Mouse (Mus musculus) hindbrain, embryonic 11.5 days (tissue): ENCODE data around the gene Gm12790. TPM values are rescaled to one million over a fixed set of nuclear protein-coding genes. Genes with fewer than 3 reads are reported as not detected.
"Not testable (repeated sequence)": the region's sequence is repeated elsewhere in the genome, so short reads cannot be mapped to it uniquely, and the experiment has no call there.

Source experiments
- ATAC-seq: fragments of 200-750 bp; cut with Nextera tagmentation; 2 replicates; pipeline ENCODE4 v1.8.0; 2017; ENCODE audit warnings: mild to moderate bottlenecking, moderate TSS enrichment, moderate library complexity; ENCODE audit not compliant: low FRiP score
- DNase-seq: peaks from one replicate; pipeline ENCODE4 v3.0.0-alpha.2; 2015; ENCODE audit warnings: low spot score
- H3K27ac ChIP-seq: fragments of 300-500 bp; sonication (generic); 2 replicates; pipeline ENCODE4 v1.5.1; 2014; ENCODE audit warnings: mild to moderate bottlenecking, low read depth, low read length
- H3K27me3 ChIP-seq: fragments of 300-500 bp; sonication (generic); 2 replicates; pipeline ENCODE4 v1.6.1; 2014; ENCODE audit warnings: mild to moderate bottlenecking, low read length, moderate library complexity, mixed read lengths; ENCODE audit not compliant: control insufficient read depth, insufficient read depth
- H3K36me3 ChIP-seq: fragments of 300-500 bp; sonication (generic); 2 replicates; pipeline ENCODE4 v1.6.1; 2014; ENCODE audit warnings: mild to moderate bottlenecking, low read length, moderate library complexity, mixed read lengths; ENCODE audit not compliant: control insufficient read depth, insufficient read depth
- H3K4me1 ChIP-seq: fragments of 300-500 bp; sonication (generic); replicated peaks from 2 replicates; pipeline ENCODE4 v1.6.1; 2014; ENCODE audit warnings: low read length, mixed read lengths; ENCODE audit not compliant: control insufficient read depth, insufficient read depth
- H3K4me2 ChIP-seq: fragments of 300-500 bp; sonication (generic); replicated peaks from 2 replicates; pipeline ENCODE4 v1.6.1; 2014; ENCODE audit warnings: mild to moderate bottlenecking, low read depth, low read length
- H3K4me3 ChIP-seq: fragments of 300-500 bp; sonication (generic); 2 replicates; pipeline ENCODE4 v1.5.1; 2014; ENCODE audit warnings: low read depth, low read length
- H3K9ac ChIP-seq: fragments of 300-500 bp; sonication (generic); 2 replicates; pipeline ENCODE4 v1.6.1; 2014; ENCODE audit warnings: low read depth, low read length
- H3K9me3 ChIP-seq: fragments of 300-500 bp; sonication (generic); 2 replicates; pipeline ENCODE4 v1.6.1; 2016; ENCODE audit warnings: low read length; ENCODE audit not compliant: control insufficient read depth
- WGBS: fragments of 180-500 bp; shearing (Covaris S2); extraction: QIAGEN DNeasy Blood & Tissue Kit; methylation state at CpG from one replicate; pipeline ENCODE4 v1.1.7; 2014; 5-methylcytosine and 5-hydroxymethylcytosine counted together
- polyA plus RNA-seq: library from polyadenylated mRNA; unstranded; fragments of >200 nt; fragmentation: Nextera tagmentation; extraction: Ambion mirVana; gene quantifications from 2 replicates; pipeline ENCODE4 v1.2.1, GENCODE M21; 2014

Gene Gm12790
- not detected in 2 replicates for polyA plus RNA-seq

- not testable (repeated sequence) for H3K4me2 ChIP-seq, H3K27ac ChIP-seq, ATAC-seq, H3K36me3 ChIP-seq, H3K4me1 ChIP-seq, H3K9me3 ChIP-seq, H3K4me3 ChIP-seq, DNase-seq, H3K9ac ChIP-seq, H3K27me3 ChIP-seq
- WGBS = 100% methylated on average over 1 of the region's 5 CpGs
Measured at GRCm38 (mm10) chr4:101980949-101981348, at the start of gene Gm12790. Gene Gm12790, minus strand, starts transcription at chr4:101981049.

DNA sequence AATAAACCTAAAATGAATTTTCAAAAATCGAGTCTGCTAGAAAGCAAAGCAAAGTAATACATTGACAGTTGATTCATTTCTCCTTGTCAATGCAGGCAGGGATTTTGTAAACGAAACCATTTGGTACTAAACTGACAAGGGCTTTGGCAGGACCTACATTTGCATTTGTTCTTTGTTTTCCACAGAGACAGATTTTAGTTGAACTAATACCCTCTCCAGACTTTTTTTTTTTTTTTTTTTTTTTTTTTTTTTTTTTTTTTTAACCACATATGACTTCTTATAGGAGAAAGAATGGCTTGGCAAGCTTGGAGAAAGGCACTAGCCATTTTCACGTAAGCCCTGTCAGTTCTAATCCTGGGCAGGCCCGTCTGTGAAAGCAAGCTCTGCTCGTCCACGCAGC is 45.8 kb upstream of the Gm12790 start:
- H3K27me3 ChIP-seq = no peaks in the 10 kb centered on the region
- no peak overlapping the region for H3K27ac ChIP-seq
- no peak overlapping the region for H3K4me3 ChIP-seq
- no peaks in the 10 kb centered on the region for H3K36me3 ChIP-seq
- no peak for DNase-seq
- no peak for ATAC-seq
- no peaks in the 10 kb centered on the region for H3K9me3 ChIP-seq
- no peak overlapping the region for H3K9ac ChIP-seq
- no peak overlapping the region for H3K4me2 ChIP-seq
- WGBS = 88% methylated on average over 6 of the region's 6 CpGs
- H3K4me1 ChIP-seq = no peaks in the 10 kb centered on the region

DNA sequence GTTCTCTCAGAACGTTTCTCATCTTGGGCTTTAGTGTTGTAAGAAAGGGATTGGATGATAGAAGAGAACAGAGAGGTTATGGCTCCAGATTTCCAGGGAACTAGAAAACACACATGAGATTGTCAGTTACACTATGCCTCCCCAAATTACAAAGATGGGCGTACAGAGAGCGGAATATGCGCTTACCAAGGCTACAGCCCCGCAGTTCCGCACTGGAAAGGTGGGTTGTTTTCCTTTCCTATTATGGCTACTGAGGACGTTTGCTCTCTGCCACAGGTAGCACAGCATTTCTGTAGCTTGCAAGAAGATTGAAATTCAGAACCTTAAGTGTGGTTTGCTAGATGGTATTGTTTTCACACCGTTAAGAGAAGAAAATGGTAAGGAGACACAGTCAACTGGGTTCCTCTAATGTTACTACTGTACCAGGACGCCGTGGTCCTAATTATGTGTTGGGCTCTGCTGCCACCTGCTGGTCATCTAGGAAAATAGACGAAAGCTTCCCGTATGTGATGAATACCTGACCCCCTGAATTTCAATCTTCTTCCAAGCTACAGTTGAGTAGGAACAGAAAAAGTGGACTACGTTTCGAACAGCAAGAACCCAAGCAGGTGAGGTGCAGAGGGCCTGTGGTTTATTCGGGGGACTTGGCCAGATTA is 17.5 kb upstream of the Gm12790 start:
- Histone ChIP-seq H3K4me3 (no peak overlapping the region), H3K27ac (no peak overlapping the region), H3K27me3 (no peaks in the 10 kb centered on the region), H3K9me3 (no peaks in the 10 kb centered on the region), H3K36me3 (no peaks in the 10 kb centered on the region), H3K4me1 (no peaks in the 10 kb centered on the region), H3K4me2 (no peak overlapping the region), H3K9ac (no peak overlapping the region)
- WGBS = 43% methylated on average over 15 of the region's 15 CpGs
- ATAC-seq (peak; percentile 71), DNase-seq (peak; percentile 85)

- no peaks in the 10 kb centered on the region for H3K9me3 ChIP-seq
- H3K27me3 ChIP-seq = no peaks in the 10 kb centered on the region
- WGBS = 93% methylated on average over 5 of the region's 5 CpGs
- H3K4me3 ChIP-seq = no peak overlapping the region
- DNase-seq (no peak), ATAC-seq (no peak)
- H3K4me1 ChIP-seq = no peaks in the 10 kb centered on the region
- H3K4me2 ChIP-seq = no peak overlapping the region
- H3K36me3 ChIP-seq = no peaks in the 10 kb centered on the region
- H3K9ac ChIP-seq = no peak overlapping the region
- no peak overlapping the region for H3K27ac ChIP-seq
Measured at GRCm38 (mm10) chr4:101997426-101997825, 16.6 kb upstream of the Gm12790 start.

GRCm38 (mm10) chr4:101986326-101986725 is 5.5 kb upstream of the Gm12790 start, which contains the start of gene Gm12789:
Gene Gm12789, plus strand, starts transcription at chr4:101986626.
- H3K36me3 ChIP-seq, DNase-seq, H3K4me2 ChIP-seq, H3K27me3 ChIP-seq, ATAC-seq, H3K27ac ChIP-seq, H3K4me1 ChIP-seq, H3K9ac ChIP-seq, H3K4me3 ChIP-seq, H3K9me3 ChIP-seq: not testable (repeated sequence)
- WGBS = 91% methylated on average over 2 of the region's 2 CpGs

- Histone ChIP-seq H3K27me3 (no peaks in the 10 kb centered on the region), H3K4me3 (no peak overlapping the region), H3K9ac (no peak overlapping the region), H3K27ac (no peak overlapping the region), H3K9me3 (no peaks in the 10 kb centered on the region), H3K36me3 (no peaks in the 10 kb centered on the region), H3K4me2 (no peak overlapping the region), H3K4me1 (no peaks in the 10 kb centered on the region)
- 92% methylated on average over 5 of the region's 5 CpGs for WGBS
- ATAC-seq (no peak), DNase-seq (no peak)
Measured at GRCm38 (mm10) chr4:101985678-101986077, 4.8 kb upstream of the Gm12790 start.

DNA sequence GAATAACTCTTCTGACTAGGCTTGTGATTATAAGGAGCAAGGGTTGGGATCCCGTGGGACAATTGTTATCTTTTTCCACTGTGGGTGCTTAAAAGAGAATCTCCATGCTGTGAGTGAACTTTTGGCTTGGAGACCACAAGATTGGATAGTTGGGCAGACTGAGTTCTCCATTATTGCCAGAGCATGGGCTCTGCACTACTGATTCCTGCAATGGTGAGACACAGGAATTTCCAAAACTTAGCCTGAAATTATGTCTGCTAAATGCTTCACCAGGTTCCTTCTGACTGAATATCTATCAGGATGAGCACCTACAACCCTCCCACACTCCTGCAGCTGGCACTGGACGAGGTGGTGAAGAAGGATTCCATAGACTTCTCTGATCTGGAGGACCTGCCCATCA is 40.7 kb downstream of the Gm12790 start, which contains the start of gene Gm12794:
TSS of gene Gm12794 (plus strand) at position 301 of the 400 bp plus-strand sequence.
- DNase-seq, H3K4me1 ChIP-seq, H3K36me3 ChIP-seq, H3K27ac ChIP-seq, H3K4me3 ChIP-seq, H3K9ac ChIP-seq, H3K4me2 ChIP-seq, ATAC-seq, H3K27me3 ChIP-seq, H3K9me3 ChIP-seq: not testable (repeated sequence)
- WGBS = 79% methylated on average over 1 of the region's 2 CpGs

Other genes starting within 250 kb of the Gm12790 start
- not detected in 2 replicates for gene B020004J07Rik, start 137.0 kb downstream of the Gm12790 start, polyA plus RNA-seq
- not detected in 2 replicates for gene C130073F10Rik, start 87.3 kb downstream of the Gm12790 start, polyA plus RNA-seq
- gene Gm12800, start 71.9 kb downstream of the Gm12790 start, polyA plus RNA-seq = not detected in 2 replicates
- not detected in 2 replicates for gene Gm12794, start 40.6 kb downstream of the Gm12790 start, polyA plus RNA-seq
- not detected in 2 replicates for gene Gm12789, start 5.6 kb upstream of the Gm12790 start, polyA plus RNA-seq
- 7.0 and 8.2 TPM in 2 replicates for gene Pde4b, start 106.5 kb upstream of the Gm12790 start, polyA plus RNA-seq